Mouse (Mus musculus) intestine, embryonic 16.5 days (tissue): ENCODE measurements around the gene Tmem79. TPM values are rescaled to one million over a fixed set of nuclear protein-coding genes. Genes with fewer than 3 reads are reported as not detected.
"Not testable (repeated sequence)": the region's sequence is repeated elsewhere in the genome, so short reads cannot be mapped to it uniquely, and the experiment has no call there.

Experiments
- ATAC-seq: fragments of 200-750 bp; cut with Nextera tagmentation; 2 replicates; pipeline ENCODE4 v1.8.0; 2017; ENCODE audit warnings: moderate TSS enrichment, moderate library complexity
- H3K27ac ChIP-seq: fragments of 300-500 bp; sonication (generic); 2 replicates; pipeline ENCODE4 v1.5.1; 2014; ENCODE audit warnings: mild to moderate bottlenecking, low read length
- H3K27me3 ChIP-seq: fragments of 300-500 bp; sonication (generic); replicated peaks from 2 replicates; pipeline ENCODE4 v1.6.1; 2014; ENCODE audit warnings: low read length, control low read depth, mixed read lengths; ENCODE audit not compliant: control insufficient read depth, insufficient read depth
- H3K36me3 ChIP-seq: fragments of 300-500 bp; sonication (generic); 2 replicates; pipeline ENCODE4 v1.6.1; 2014; ENCODE audit warnings: low read length, control low read depth; ENCODE audit not compliant: control insufficient read depth, insufficient read depth
- H3K4me1 ChIP-seq: fragments of 300-500 bp; sonication (generic); 2 replicates; pipeline ENCODE4 v1.6.1; 2014; ENCODE audit warnings: low read length, control low read depth, mixed read lengths; ENCODE audit not compliant: control insufficient read depth, insufficient read depth
- H3K4me2 ChIP-seq: fragments of 300-500 bp; sonication (generic); 2 replicates; pipeline ENCODE4 v1.6.1; 2014; ENCODE audit warnings: low read depth, low read length, control low read depth
- H3K4me3 ChIP-seq: fragments of 300-500 bp; sonication (generic); 2 replicates; pipeline ENCODE4 v1.5.1; 2014; ENCODE audit warnings: mild to moderate bottlenecking, low read length
- H3K9ac ChIP-seq: fragments of 300-500 bp; sonication (generic); 2 replicates; pipeline ENCODE4 v1.6.1; 2014; ENCODE audit warnings: low read depth, low read length
- H3K9me3 ChIP-seq: fragments of 300-500 bp; sonication (generic); 2 replicates; pipeline ENCODE4 v1.6.1; 2016; ENCODE audit warnings: low read length, control low read depth; ENCODE audit not compliant: control insufficient read depth
- WGBS: fragments of 180-500 bp; shearing (Covaris S2); extraction: QIAGEN DNeasy Blood & Tissue Kit; methylation state at CpG from one replicate; pipeline ENCODE4 v1.1.7; 2014; 5-methylcytosine and 5-hydroxymethylcytosine counted together
- polyA plus RNA-seq: library from polyadenylated mRNA; unstranded; fragments of >200 nt; fragmentation: Nextera tagmentation; extraction: Ambion mirVana; gene quantifications from 2 replicates; pipeline ENCODE4 v1.2.1, GENCODE M21; 2015

Gene Tmem79
- polyA plus RNA-seq, 1 experiment from 2014 or later: 29.4 TPM

DNA sequence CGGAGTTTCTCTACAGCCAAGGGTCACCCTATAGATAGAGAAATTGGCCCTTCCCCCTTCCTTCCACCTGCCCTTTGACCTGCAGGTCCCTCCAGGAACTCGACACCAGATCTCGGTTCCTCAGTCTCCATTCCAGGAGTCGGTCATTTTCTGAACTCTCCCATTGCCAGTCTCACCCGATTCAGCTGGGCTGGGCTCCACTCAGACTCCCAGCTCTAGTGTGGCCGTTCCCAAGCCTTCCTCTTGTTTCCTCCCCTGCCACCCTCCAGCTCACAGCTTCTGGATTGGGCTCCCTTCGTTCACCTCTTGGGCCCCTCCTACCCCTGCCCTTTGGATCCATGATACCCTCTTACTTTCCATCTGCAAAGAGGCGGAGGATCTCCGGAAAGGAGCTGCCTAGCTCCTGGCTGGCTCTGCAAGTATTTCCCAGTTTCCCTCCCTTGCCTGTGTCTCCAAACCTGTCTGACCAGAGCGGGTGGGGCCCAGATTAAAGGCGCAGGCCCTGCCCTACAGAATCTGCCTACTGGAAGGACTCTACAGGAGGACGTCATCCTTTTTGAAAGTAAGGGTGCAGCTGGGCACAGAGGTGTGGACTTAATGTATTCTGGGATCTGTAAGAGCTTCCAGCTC is 1.8 kb downstream of the Tmem79 start:
- no peaks in the 10 kb centered on the region for H3K27me3 ChIP-seq
- peak overlapping the region; percentile 90 for H3K4me3 ChIP-seq
- H3K9ac ChIP-seq: peak overlapping the region; percentile 93
- H3K36me3 ChIP-seq: 0 out of 2 replicates have a peak, but pooled peaks cover 2% of the 10 kb centered on the region
- H3K4me1 ChIP-seq: peaks cover 10% of the 10 kb centered on the region
- 38% methylated on average over 12 of the region's 12 CpGs for WGBS
- H3K9me3 ChIP-seq: no peaks in the 10 kb centered on the region
- H3K4me2 ChIP-seq: peak overlapping the region; percentile 62
- ATAC-seq: peak; percentile 79
- peak overlapping the region; percentile 90 for H3K27ac ChIP-seq

DNA sequence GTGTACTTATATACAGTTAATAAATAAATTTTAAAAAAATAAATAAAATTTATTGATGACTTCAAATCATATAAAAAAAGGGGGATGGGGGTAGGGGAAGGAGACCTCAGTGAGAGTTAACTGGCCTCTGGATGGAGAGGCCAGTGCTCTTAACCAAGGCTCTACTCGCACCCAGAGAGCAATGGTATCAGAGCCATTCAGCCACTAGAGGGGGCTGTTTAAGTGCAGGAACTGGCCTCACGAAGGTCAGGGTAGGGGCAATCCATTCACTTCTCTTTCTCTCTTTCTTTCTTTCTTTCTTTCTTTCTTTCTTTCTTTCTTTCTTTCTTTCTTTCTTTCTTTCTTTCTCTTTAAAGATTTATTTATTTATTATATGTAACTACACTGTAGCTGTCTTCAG is 4.7 kb downstream of the Tmem79 start:
- no peak overlapping the region for H3K27ac ChIP-seq
- WGBS: 46% methylated on average over 2 of the region's 2 CpGs
- H3K4me3 ChIP-seq: no peak overlapping the region
- H3K27me3 ChIP-seq: no peaks in the 10 kb centered on the region
- no peak for ATAC-seq
- no peak overlapping the region for H3K9ac ChIP-seq
- no peaks in the 10 kb centered on the region for H3K9me3 ChIP-seq
- no peak overlapping the region for H3K4me2 ChIP-seq
- 0 out of 2 replicates have a peak, but pooled peaks cover 5% of the 10 kb centered on the region for H3K36me3 ChIP-seq
- peaks cover 5% of the 10 kb centered on the region; the same call in 1 of the 2 replicates for H3K4me1 ChIP-seq

DNA sequence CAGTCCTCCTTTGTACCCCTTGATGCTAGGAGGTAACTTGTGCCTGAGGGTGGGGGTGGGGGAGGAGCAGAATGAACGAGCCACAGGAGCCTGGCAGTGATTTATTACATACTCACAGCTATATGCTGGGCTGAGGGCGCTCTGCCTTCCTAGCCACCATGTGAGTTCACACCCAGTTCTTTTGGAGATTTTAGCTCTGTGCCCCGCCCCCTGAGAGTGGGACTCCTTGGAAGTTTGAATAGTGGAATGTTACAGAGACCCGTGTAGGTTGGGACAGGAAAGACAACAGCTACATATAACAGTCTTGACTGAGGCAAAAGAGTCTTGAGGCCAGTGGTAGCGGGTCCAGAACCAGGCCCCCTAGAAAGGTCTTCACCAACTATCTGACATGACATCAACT is 7.0 kb downstream of the Tmem79 start:
- Histone ChIP-seq H3K4me1 (peaks cover 8% of the 10 kb centered on the region), H3K27me3 (no peaks in the 10 kb centered on the region), H3K9ac (no peak overlapping the region), H3K4me3 (no peak overlapping the region), H3K4me2 (no peak overlapping the region), H3K9me3 (no peaks in the 10 kb centered on the region), H3K36me3 (0 out of 2 replicates have a peak, but pooled peaks cover 5% of the 10 kb centered on the region), H3K27ac (no peak overlapping the region)
- ATAC-seq: no peak
- WGBS: 58% methylated on average over 5 of the region's 5 CpGs

DNA sequence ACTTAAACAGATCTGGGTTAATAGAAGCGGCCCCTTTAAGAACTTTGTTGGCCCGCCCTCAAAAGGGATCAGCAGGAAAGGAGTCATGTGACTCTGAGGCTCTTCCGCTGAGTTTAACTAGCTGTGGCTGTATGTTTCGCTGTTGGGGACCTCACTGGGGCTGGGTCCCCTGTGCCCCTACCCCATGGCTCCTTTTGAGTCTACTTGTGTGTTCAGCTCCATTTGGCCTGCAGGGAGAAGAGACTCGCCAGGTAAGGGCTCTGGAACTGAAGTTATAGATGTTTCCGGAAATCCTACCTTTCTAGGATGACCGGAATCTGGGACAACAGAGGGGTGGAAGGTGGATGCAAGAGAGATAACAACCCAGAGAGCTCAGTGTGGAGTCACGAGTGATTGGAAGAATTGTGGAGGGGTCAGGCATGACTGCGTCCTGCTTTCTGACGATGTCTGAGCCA is 11.0 kb downstream of the Tmem79 start, which contains the start of gene Glmp:
Gene Glmp (plus strand): TSS at position 73 of the 455 bp plus-strand sequence.
- Histone ChIP-seq H3K9me3 (no peaks in the 10 kb centered on the region), H3K36me3 (peaks cover 15% of the 10 kb centered on the region), H3K4me3 (peak within 1 kb of the TSS; percentile 59), H3K9ac (peak within 1 kb of the TSS; percentile 68), H3K4me1 (peaks cover 8% of the 10 kb centered on the region), H3K27me3 (no peaks in the 10 kb centered on the region), H3K4me2 (peak within 1 kb of the TSS; percentile 68), H3K27ac (0 out of 2 replicates have a peak within 1 kb of the TSS, but pooled peaks have one; percentile 29)
- WGBS: 0% methylated on average over 10 of the region's 10 CpGs
- peak; percentile 85 for ATAC-seq

DNA sequence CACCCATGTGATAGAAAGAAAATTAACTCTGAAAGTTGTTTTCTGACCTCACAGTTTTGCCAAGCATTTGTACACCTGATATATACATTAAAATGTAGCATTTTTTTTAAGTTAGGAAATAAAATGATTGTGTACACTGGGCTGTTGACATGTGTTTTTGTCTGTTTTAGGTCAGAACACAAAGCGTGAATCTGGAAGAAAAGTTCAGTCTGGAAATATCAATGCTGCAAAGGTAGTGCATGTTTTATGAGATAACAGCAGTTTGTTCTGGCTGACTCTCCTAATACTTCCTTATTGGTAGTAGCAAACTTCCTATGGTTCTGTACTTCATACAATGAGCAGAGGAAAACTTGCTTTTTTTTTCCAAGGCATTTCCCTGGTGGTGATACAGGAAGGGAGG is 36.8 kb downstream of the Tmem79 start:
- no peaks in the 10 kb centered on the region for H3K27me3 ChIP-seq
- no peak overlapping the region for H3K4me2 ChIP-seq
- ATAC-seq: no peak
- H3K4me1 ChIP-seq: peaks cover 10% of the 10 kb centered on the region
- WGBS: 76% methylated on average over 1 of the region's 1 CpGs
- H3K4me3 ChIP-seq: no peak overlapping the region
- no peaks in the 10 kb centered on the region for H3K9me3 ChIP-seq
- no peak overlapping the region for H3K9ac ChIP-seq
- no peak overlapping the region for H3K27ac ChIP-seq
- H3K36me3 ChIP-seq: 0 out of 2 replicates have a peak, but pooled peaks cover 13% of the 10 kb centered on the region

DNA sequence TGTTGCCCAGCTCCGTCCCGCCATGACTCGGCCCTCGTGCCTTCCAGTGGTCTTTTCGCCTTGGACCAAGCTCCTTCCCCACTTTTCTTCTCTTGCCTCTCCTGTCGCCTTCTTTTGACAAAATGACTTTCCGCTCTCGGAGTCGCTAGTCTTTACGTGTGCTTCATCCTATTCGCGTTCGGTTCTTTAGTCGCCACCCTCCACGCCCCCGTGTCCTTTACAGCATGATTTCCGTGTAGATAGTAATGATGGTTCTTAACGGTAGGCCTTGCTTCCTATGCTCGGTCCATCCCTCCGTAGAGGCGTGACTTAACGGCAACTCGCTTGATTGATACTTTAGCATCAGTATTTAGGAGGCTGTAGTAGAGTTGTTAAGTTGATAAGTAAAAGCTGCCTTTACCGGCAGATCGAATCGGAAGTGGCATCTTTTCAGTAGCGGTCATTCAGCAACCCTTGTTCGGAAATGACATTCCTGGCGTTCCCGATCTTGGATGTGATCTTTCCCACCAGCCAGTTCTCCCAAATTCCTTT is 38.6 kb downstream of the Tmem79 start:
- Histone ChIP-seq H3K36me3 (0 out of 2 replicates have a peak, but pooled peaks cover 11% of the 10 kb centered on the region), H3K9ac (peak overlapping the region; percentile 90), H3K4me2 (peak overlapping the region; percentile 70), H3K4me1 (peaks cover 10% of the 10 kb centered on the region), H3K9me3 (no peaks in the 10 kb centered on the region), H3K27ac (peak overlapping the region; percentile 94), H3K4me3 (peak overlapping the region; percentile 92), H3K27me3 (no peaks in the 10 kb centered on the region)
- ATAC-seq: 0 out of 2 replicates have a peak, but pooled peaks have one; percentile 22
- WGBS: under 1% methylated on average over 30 of the region's 30 CpGs

DNA sequence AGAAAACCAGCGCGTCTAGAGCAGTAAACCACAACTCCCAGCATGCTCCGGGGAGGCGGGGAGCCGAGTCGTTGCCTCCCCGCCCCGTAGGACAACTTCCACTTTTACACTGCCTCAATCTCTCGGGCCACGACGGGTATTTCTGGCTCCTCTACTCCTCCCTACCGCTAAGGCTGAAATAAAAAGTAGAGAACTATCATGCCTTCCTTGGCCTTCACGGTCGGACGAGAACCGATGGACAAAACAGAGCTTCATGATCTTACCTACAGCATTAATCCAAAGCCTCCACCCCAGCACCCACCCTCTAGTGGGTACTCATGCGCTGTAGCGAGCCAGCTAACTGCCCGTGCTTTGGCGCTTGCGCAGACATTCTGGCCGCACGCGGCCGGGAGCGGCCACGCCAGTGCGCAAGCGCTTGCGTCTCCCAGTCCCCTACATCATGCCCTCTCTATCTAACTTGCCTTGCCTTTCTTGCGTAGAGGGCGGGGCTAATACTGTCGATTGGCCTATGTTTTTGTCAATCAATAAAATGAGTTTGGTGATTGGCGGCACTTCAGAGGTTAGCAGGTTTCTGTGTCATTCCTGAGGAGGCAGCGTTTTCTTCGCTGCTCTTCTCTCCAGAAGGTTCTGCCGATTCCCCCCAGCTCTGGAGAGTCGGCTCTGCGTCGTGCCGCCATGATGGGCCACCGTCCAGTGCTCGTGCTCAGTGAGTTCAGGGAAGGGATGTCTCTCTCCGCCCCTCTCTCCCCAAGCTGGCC is 39.2 kb downstream of the Tmem79 start, which contains the start of the genes Tsacc and Cct3:
Gene Tsacc (minus strand): TSS at position 439 of the 758 bp plus-strand sequence.
Gene Cct3 (plus strand): TSS at position 556 of the 758 bp plus-strand sequence.
- Histone ChIP-seq H3K9me3 (no peaks in the 10 kb centered on the region), H3K9ac (peak within 1 kb of the TSS; percentile 90), H3K4me1 (peaks cover 10% of the 10 kb centered on the region), H3K4me2 (peak within 1 kb of the TSS; percentile 70), H3K36me3 (0 out of 2 replicates have a peak, but pooled peaks cover 6% of the 10 kb centered on the region), H3K27ac (peak within 1 kb of the TSS; percentile 94), H3K27me3 (no peaks in the 10 kb centered on the region), H3K4me3 (peak within 1 kb of the TSS; percentile 92)
- under 1% methylated on average over 44 of the region's 44 CpGs for WGBS
- peak; percentile 99 for ATAC-seq

DNA sequence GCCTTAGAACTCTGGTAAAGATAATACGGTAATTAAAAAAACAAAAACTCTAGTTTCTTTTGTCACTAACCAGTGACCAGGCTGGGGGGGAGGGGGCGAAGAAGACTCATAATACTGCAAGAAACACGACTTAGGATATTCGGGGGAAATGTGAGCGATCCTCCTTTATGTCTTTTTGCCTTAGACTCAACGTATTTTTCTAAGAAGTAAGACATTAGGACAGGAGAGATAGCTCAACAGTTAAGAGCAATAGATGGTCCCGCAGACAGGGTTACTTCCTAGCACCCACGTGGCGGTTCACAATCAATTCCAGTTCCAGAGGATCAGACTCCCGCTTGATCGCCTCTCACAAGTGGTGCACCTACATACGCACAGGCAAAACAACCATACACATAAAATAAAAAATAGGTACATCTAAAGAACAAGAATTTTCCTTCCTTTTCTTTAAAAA is 39.8 kb downstream of the Tmem79 start:
- ATAC-seq: peak; percentile 24
- H3K4me1 ChIP-seq: peaks cover 10% of the 10 kb centered on the region
- H3K9ac ChIP-seq: peak overlapping the region; percentile 72
- under 1% methylated on average over 12 of the region's 12 CpGs for WGBS
- H3K27ac ChIP-seq: peak overlapping the region; percentile 92
- no peaks in the 10 kb centered on the region for H3K9me3 ChIP-seq
- no peaks in the 10 kb centered on the region for H3K27me3 ChIP-seq
- H3K36me3 ChIP-seq: 0 out of 2 replicates have a peak, but pooled peaks cover 6% of the 10 kb centered on the region
- peak overlapping the region; percentile 66 for H3K4me2 ChIP-seq
- peak overlapping the region; percentile 92 for H3K4me3 ChIP-seq

DNA sequence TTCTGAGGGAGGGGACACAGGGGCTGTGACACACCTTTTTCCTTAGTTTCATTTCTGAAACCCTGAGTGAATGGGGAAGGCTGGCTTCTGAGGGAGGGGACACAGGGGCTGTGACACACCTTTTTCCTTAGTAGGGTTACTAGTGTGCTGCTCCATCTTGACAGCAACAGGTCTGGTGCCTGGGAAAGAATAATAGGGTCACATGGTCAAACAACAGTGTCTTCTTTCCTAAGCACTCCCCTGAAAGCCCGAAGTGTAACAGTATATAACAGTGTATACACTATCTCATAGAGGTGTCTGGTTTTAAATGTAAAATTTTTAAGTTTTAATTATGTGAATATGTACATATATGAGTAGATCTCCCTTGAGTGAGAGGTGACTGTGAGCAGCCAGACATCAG is 40.7 kb downstream of the Tmem79 start:
- H3K27me3 ChIP-seq, H3K27ac ChIP-seq, H3K9me3 ChIP-seq, ATAC-seq, H3K4me2 ChIP-seq, H3K36me3 ChIP-seq, H3K4me1 ChIP-seq, H3K4me3 ChIP-seq: not testable (repeated sequence)
- WGBS: 50% methylated on average over 1 of the region's 1 CpGs
- H3K9ac ChIP-seq: peak overlapping the region; percentile 46
